Mouse (Mus musculus): Measurements from ENCODE around the gene Vav2. TPM values are rescaled to one million over a fixed set of nuclear protein-coding genes. Genes with fewer than 3 reads are reported as not detected.

Vav2 gene
- polyA plus RNA-seq, 1 experiment from 2014 or later, result 7.1 TPM

DNA sequence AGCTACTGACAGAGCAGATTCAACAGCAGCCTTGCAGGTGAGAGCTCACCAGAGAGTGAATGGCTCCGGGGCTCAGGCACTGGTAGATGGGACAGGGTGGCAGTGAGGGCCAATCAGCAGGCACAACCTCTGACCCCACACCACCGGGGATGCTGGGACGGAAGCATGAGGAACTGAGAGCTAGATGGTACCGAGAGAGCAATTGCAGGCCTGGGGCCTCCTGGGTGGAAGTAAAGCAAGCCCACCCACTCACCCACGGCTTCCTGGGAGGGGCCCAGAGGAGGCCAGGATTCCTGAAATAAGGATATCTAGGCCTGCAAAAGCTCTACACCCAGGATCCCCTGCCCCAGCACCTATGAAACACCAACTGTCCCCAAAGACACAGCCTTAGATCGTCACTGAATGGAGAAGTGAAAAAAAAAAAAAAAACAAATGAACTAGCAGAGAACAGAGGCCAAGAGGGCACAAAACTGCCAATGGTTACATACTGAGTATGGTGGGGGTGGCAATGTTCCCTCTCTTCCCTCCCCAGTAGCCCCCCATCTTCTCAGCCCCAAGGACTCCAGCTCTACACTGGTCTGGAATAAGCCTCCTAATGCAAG is 72.1 kb downstream of the Vav2 start:
- Histone ChIP-seq H3K9ac (replicated peaks; ENCODE audit: low read length) (no peak overlapping the region), H3K4me3 (ENCODE audit: low read length) (no peak overlapping the region), H3K36me3 (ENCODE audit: insufficient read depth, low read length) (no peaks in the 10 kb centered on the region; the same call in 1 of the 2 replicates), H3K9me3 (ENCODE audit: low read length) (no peaks in the 10 kb centered on the region), H3K27me3 (ENCODE audit: insufficient read depth, low read length) (no peaks in the 10 kb centered on the region), H3K4me1 (ENCODE audit: insufficient read depth, low read length) (no peaks in the 10 kb centered on the region), H3K27ac (ENCODE audit: low read length) (no peak overlapping the region), H3K4me2 (replicated peaks; ENCODE audit: low read depth, low read length) (no peak overlapping the region)
- 61% methylated on average over 6 of the region's 6 CpGs for WGBS
- ATAC-seq (ENCODE audit: low FRiP score, low TSS enrichment), result no peak

DNA sequence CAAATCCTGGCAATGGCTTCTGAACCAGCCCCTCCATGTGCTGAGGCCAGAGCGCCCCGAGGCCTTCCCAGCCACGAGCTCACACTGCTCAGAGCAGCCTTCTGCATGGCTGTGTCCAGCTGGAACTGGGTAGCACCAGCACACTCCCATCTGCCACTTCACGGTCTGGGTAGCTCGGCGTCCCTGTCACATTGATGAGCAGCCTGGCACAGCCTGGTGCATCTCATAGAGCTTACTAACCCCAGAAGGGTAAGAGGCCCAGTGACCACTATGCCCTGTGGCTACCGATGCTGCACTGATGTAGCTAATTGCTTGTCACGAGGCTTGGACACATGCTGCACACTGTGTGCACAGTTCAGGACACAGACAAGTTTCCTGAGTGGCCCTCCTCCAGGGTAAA is 74.1 kb downstream of the Vav2 start:
- no peaks in the 10 kb centered on the region for H3K27me3 ChIP-seq (ENCODE audit: insufficient read depth, low read length)
- H3K27ac ChIP-seq (ENCODE audit: low read length), result no peak overlapping the region
- H3K4me3 ChIP-seq (ENCODE audit: low read length), result no peak overlapping the region
- WGBS, result 51% methylated on average over 8 of the region's 8 CpGs
- H3K4me1 ChIP-seq (ENCODE audit: insufficient read depth, low read length), result no peaks in the 10 kb centered on the region
- no peak overlapping the region for H3K4me2 ChIP-seq (replicated peaks; ENCODE audit: low read depth, low read length)
- peak; percentile 84 for ATAC-seq (ENCODE audit: low FRiP score, low TSS enrichment)
- no peaks in the 10 kb centered on the region; the same call in 1 of the 2 replicates for H3K36me3 ChIP-seq (ENCODE audit: insufficient read depth, low read length)
- no peaks in the 10 kb centered on the region for H3K9me3 ChIP-seq (ENCODE audit: low read length)
- H3K9ac ChIP-seq (replicated peaks; ENCODE audit: low read length), result no peak overlapping the region

DNA sequence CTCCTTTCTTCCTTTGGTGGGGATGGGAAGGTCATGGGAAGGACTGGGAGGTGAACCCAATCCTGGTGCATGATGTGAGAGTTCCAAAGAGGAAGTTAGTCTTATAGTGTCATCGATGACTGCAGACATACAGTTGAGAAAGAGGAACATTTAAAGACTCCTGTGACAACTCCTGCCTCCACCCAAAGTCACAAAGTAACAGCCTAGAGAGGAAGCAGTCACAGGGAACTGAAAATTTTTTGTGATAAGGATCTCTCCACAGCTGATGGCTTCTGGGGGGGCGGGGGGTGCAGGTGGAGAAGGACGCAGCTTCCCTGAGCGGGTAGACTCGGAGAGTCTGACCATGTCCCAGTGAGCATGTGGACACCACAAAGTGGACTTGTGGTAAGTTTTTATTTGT is 76.5 kb downstream of the Vav2 start:
- Histone ChIP-seq H3K9me3 (ENCODE audit: low read length) (no peaks in the 10 kb centered on the region), H3K9ac (replicated peaks; ENCODE audit: low read length) (no peak overlapping the region), H3K36me3 (ENCODE audit: insufficient read depth, low read length) (no peaks in the 10 kb centered on the region; the same call in 1 of the 2 replicates), H3K4me1 (ENCODE audit: insufficient read depth, low read length) (no peaks in the 10 kb centered on the region), H3K4me2 (replicated peaks; ENCODE audit: low read depth, low read length) (no peak overlapping the region), H3K4me3 (ENCODE audit: low read length) (no peak overlapping the region), H3K27ac (ENCODE audit: low read length) (no peak overlapping the region), H3K27me3 (ENCODE audit: insufficient read depth, low read length) (no peaks in the 10 kb centered on the region)
- no peak for ATAC-seq (ENCODE audit: low FRiP score, low TSS enrichment)
- 90% methylated on average over 5 of the region's 5 CpGs for WGBS

DNA sequence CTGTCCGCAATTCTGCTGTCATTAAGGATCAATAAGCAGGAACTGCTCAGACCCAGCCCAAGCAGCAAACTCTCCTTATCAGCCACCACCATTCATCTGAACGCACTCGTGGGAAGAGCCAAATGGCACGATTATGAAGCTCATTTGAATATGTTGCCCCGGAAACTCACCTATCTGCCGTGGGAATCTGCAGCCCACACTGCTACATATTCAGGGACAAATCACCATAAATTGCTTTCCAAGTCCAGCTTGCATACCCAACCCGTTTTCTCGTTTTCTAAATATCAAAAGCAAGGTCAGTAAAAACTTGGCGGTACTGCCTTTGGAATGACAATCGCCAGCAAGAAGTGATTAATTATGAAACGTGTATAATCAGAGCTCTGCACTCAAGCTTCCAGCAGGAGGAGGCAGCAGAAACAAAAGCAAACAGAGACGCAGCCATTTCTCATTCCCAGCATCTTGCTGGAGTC is 82.8 kb downstream of the Vav2 start:
- WGBS, result 52% methylated on average over 12 of the region's 12 CpGs
- Histone ChIP-seq H3K27me3 (ENCODE audit: insufficient read depth, low read length) (no peaks in the 10 kb centered on the region), H3K4me1 (ENCODE audit: insufficient read depth, low read length) (peaks cover 4% of the 10 kb centered on the region), H3K36me3 (ENCODE audit: insufficient read depth, low read length) (no peaks in the 10 kb centered on the region), H3K27ac (ENCODE audit: low read length) (no peak overlapping the region), H3K4me2 (replicated peaks; ENCODE audit: low read depth, low read length) (no peak overlapping the region), H3K9me3 (ENCODE audit: low read length) (no peaks in the 10 kb centered on the region), H3K4me3 (ENCODE audit: low read length) (no peak overlapping the region), H3K9ac (replicated peaks; ENCODE audit: low read length) (no peak overlapping the region)
- ATAC-seq (ENCODE audit: low FRiP score, low TSS enrichment), result no peak

DNA sequence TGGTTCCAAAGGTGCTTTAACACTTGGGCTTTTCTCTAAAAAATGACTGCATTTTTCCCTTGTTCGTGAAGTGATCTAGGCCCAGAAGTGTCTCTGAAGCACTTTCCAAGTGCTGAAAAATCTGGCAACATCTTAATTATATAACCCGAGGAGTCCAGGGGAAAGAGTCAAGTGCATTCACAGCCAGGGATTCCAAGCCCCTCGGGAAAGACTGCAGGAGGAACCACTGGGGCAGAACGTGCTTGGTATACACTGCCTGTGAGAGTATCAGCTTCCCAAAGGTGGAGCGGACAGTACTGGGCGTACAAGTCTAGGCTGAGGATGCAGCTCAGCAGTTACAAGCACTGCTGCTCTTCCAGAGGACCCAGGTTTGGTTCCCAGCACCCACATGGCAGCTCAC is 86.2 kb downstream of the Vav2 start:
- ATAC-seq (ENCODE audit: low FRiP score, low TSS enrichment), result no peak
- no peak overlapping the region for H3K9ac ChIP-seq (replicated peaks; ENCODE audit: low read length)

DNA sequence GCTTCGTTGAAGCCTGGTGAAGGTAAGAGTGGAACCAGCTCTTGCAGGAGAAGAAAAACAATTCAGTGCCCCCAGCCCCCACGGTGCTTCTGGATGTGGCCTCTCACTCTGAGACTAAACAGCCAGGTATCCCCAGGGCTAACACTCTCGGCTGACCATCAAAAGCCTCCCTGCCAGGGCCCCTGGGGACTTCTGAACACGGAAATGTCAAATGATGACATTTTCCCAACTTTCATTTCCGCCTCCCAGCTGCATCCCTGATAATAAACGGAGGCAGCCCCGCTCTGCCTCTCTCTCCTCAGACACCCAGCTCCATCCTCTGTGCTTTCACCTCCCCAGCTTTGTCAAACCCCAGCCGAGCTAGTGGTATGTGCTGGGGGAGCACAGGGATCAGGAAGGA is 87.8 kb downstream of the Vav2 start:
- no peak overlapping the region for H3K27ac ChIP-seq (ENCODE audit: low read length)
- no peak overlapping the region for H3K9ac ChIP-seq (replicated peaks; ENCODE audit: low read length)
- ATAC-seq (ENCODE audit: low FRiP score, low TSS enrichment), result no peak
- H3K4me1 ChIP-seq (ENCODE audit: insufficient read depth, low read length), result peaks cover 15% of the 10 kb centered on the region
- no peaks in the 10 kb centered on the region for H3K27me3 ChIP-seq (ENCODE audit: insufficient read depth, low read length)
- 0 out of 2 replicates have a peak, but pooled peaks cover 5% of the 10 kb centered on the region for H3K36me3 ChIP-seq (ENCODE audit: insufficient read depth, low read length)
- 47% methylated on average over 8 of the region's 8 CpGs for WGBS
- no peak overlapping the region for H3K4me3 ChIP-seq (ENCODE audit: low read length)
- H3K4me2 ChIP-seq (replicated peaks; ENCODE audit: low read depth, low read length), result no peak overlapping the region
- H3K9me3 ChIP-seq (ENCODE audit: low read length), result no peaks in the 10 kb centered on the region

More for the DNA sequence above, 86.2 kb downstream of the Vav2 start:
- no peak overlapping the region for H3K4me2 ChIP-seq (replicated peaks; ENCODE audit: low read depth, low read length)
- no peak overlapping the region for H3K4me3 ChIP-seq (ENCODE audit: low read length)
- WGBS, result 49% methylated on average over 6 of the region's 6 CpGs
- H3K36me3 ChIP-seq (ENCODE audit: insufficient read depth, low read length), result 0 out of 2 replicates have a peak, but pooled peaks cover 5% of the 10 kb centered on the region
- H3K4me1 ChIP-seq (ENCODE audit: insufficient read depth, low read length), result peaks cover 11% of the 10 kb centered on the region
- H3K9me3 ChIP-seq (ENCODE audit: low read length), result no peaks in the 10 kb centered on the region
- no peaks in the 10 kb centered on the region for H3K27me3 ChIP-seq (ENCODE audit: insufficient read depth, low read length)
- H3K27ac ChIP-seq (ENCODE audit: low read length), result no peak overlapping the region

DNA sequence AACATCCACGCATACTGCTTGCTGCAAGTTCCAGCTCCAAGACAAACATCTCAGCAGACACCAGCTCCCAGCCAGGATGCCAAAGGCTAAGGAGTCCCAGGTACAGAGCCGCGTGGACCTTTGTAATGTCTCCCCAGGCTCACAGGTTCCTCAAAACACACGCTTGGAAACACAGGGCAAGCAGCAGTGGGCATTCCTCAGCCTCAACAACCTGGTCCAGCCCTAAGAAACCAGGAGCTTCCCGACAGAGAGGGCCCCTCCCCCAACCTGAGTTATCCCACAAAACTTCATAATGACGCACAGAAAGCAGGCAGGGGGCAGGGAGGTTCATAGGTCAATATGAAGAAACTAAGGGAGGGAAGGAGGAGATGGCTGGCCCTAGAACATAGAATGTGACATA is 89.6 kb downstream of the Vav2 start:
- H3K36me3 ChIP-seq (ENCODE audit: insufficient read depth, low read length), result 0 out of 2 replicates have a peak, but pooled peaks cover 5% of the 10 kb centered on the region
- ATAC-seq (ENCODE audit: low FRiP score, low TSS enrichment), result no peak
- no peak overlapping the region for H3K27ac ChIP-seq (ENCODE audit: low read length)
- no peak overlapping the region for H3K4me3 ChIP-seq (ENCODE audit: low read length)
- 66% methylated on average over 6 of the region's 6 CpGs for WGBS
- no peaks in the 10 kb centered on the region for H3K27me3 ChIP-seq (ENCODE audit: insufficient read depth, low read length)
- H3K9ac ChIP-seq (replicated peaks; ENCODE audit: low read length), result no peak overlapping the region
- no peaks in the 10 kb centered on the region for H3K9me3 ChIP-seq (ENCODE audit: low read length)
- peaks cover 15% of the 10 kb centered on the region for H3K4me1 ChIP-seq (ENCODE audit: insufficient read depth, low read length)
- no peak overlapping the region for H3K4me2 ChIP-seq (replicated peaks; ENCODE audit: low read depth, low read length)

DNA sequence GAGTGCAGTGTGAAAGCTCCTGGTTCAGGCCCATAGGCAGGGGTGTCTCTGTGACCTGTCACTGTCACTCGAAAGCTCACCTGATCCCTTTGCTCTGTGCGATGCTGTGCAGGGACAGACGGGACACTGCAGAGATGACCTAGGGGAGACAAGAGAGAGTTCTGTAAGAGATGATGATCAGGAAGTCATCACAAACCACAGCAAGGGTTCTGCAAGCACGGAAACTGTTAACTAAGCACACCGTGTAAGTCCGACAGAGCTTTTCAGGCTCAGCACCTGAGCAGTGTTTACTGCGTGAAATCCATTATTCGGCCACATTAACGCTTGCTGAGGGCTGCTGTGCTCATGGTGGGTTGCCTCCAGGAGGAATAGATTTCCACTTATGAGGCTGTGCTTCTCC is 90.2 kb downstream of the Vav2 start:
- no peak overlapping the region for H3K4me3 ChIP-seq (ENCODE audit: low read length)
- H3K9me3 ChIP-seq (ENCODE audit: low read length), result no peaks in the 10 kb centered on the region
- no peak overlapping the region for H3K4me2 ChIP-seq (replicated peaks; ENCODE audit: low read depth, low read length)
- ATAC-seq (ENCODE audit: low FRiP score, low TSS enrichment), result no peak
- WGBS, result 89% methylated on average over 9 of the region's 9 CpGs
- no peak overlapping the region for H3K9ac ChIP-seq (replicated peaks; ENCODE audit: low read length)
- H3K4me1 ChIP-seq (ENCODE audit: insufficient read depth, low read length), result peaks cover 15% of the 10 kb centered on the region
- 0 out of 2 replicates have a peak, but pooled peaks cover 5% of the 10 kb centered on the region for H3K36me3 ChIP-seq (ENCODE audit: insufficient read depth, low read length)
- no peak overlapping the region for H3K27ac ChIP-seq (ENCODE audit: low read length)
- no peaks in the 10 kb centered on the region for H3K27me3 ChIP-seq (ENCODE audit: insufficient read depth, low read length)

DNA sequence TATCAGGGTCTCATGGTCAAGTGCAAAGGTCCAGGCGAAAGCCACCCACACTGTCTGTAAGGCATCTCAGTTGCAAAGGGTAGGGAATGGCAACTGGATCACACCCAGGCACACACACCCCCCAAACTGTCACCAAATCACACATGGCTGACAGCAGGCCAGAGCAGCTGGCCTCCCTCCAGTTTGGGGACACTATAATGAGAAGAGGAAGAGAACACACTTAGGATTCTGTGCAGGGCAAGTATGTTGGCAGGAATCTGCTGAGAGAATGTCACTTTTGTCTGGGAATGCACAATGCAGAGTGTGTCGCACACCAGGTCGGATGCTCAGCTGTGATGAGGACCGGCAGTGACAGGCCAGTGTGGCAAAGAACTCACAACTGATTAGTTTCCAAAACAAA is 92.0 kb downstream of the Vav2 start:
- no peak for ATAC-seq (ENCODE audit: low FRiP score, low TSS enrichment)
- H3K4me3 ChIP-seq (ENCODE audit: low read length), result no peak overlapping the region
- 0 out of 2 replicates have a peak, but pooled peaks cover 5% of the 10 kb centered on the region for H3K36me3 ChIP-seq (ENCODE audit: insufficient read depth, low read length)
- no peaks in the 10 kb centered on the region for H3K27me3 ChIP-seq (ENCODE audit: insufficient read depth, low read length)
- H3K4me2 ChIP-seq (replicated peaks; ENCODE audit: low read depth, low read length), result no peak overlapping the region
- H3K27ac ChIP-seq (ENCODE audit: low read length), result no peak overlapping the region
- peaks cover 15% of the 10 kb centered on the region; the same call in 1 of the 2 replicates for H3K4me1 ChIP-seq (ENCODE audit: insufficient read depth, low read length)
- H3K9ac ChIP-seq (replicated peaks; ENCODE audit: low read length), result no peak overlapping the region
- H3K9me3 ChIP-seq (ENCODE audit: low read length), result no peaks in the 10 kb centered on the region
- 78% methylated on average over 4 of the region's 4 CpGs for WGBS

DNA sequence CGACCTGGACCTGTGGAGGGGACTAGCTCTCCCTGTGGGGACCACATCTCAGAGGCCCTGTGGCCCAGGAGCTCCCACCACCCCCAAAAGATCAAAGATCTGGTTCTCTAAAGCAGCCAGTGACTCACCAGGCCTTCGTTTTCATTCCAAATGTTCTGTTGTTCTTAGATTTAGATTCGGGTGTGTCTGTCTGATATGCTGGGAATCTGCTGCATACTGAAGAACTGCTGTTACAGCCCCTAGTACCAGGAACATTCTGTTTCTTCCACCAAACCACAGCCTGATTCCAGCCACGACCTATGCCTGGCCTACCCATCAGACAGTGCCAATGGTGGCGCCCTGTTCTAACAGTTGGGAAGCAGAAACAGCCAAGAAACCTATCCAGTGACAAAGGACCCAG is 95.3 kb downstream of the Vav2 start:
- Histone ChIP-seq H3K9me3 (ENCODE audit: low read length) (no peaks in the 10 kb centered on the region), H3K9ac (replicated peaks; ENCODE audit: low read length) (no peak overlapping the region), H3K4me2 (replicated peaks; ENCODE audit: low read depth, low read length) (no peak overlapping the region), H3K4me3 (ENCODE audit: low read length) (no peak overlapping the region), H3K36me3 (ENCODE audit: insufficient read depth, low read length) (0 out of 2 replicates have a peak, but pooled peaks cover 5% of the 10 kb centered on the region), H3K27me3 (ENCODE audit: insufficient read depth, low read length) (no peaks in the 10 kb centered on the region), H3K27ac (ENCODE audit: low read length) (no peak overlapping the region), H3K4me1 (ENCODE audit: insufficient read depth, low read length) (peaks cover 31% of the 10 kb centered on the region)
- 78% methylated on average over 5 of the region's 5 CpGs for WGBS
- ATAC-seq (ENCODE audit: low FRiP score, low TSS enrichment), result no peak

Measured in kidney, embryonic 16.5 days (tissue).